Mouse (Mus musculus) CD4-positive naive resting alpha-beta T cell, adult 57 days (primary cell): ENCODE results near the gene Sec1. TPM values are rescaled to one million over a fixed set of nuclear protein-coding genes. Genes with fewer than 3 reads are reported as not detected.

Experiments
- total RNA-seq: library from RNA; stranded (reverse); gene quantifications from one replicate; pipeline ENCODE4 v1.2.4, GENCODE M21; 2023

Gene Sec1
- not detected for total RNA-seq

DNA sequence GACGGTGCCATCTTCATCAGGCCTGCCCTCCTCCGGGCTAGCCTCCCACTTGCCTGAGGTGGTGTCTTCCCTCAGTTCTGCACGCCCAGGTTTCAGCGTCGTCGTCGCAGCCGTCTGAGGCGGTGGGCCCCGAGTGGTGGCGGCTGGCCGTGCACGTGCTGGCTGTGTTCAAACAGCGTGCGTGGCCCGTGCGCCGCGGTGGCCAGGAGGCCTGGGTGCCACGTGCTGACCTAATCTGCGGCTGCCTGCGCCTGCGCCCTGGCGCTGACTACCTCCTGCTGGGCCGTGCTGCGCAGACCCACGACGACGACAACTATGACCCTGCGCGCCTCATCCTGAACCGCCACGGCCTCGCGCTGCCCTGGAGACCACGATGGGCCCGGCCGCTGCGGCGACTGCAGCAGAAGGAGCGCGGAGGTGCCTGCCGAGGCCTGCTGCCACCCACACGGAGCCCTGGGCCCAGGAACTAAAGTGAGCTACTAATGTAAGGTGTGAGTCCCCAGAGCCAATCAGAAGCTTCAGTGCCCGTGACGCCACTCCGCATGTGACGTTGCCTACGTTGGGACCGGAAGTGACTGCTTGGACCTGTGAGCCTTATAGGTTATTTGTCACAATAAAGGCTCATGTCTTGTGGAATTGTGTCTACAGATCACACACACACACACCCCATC, at the start of gene Sec1:
Gene Sec1, minus strand, starts transcription at position 482 of the 671 bp plus-strand sequence.

GRCm38 (mm10) chr7:45725713-45726112, 31.5 kb upstream of the Sec1 start, which contains the start of gene Spaca4:
Spaca4 (minus strand) TSS chr7:45725813.

DNA sequence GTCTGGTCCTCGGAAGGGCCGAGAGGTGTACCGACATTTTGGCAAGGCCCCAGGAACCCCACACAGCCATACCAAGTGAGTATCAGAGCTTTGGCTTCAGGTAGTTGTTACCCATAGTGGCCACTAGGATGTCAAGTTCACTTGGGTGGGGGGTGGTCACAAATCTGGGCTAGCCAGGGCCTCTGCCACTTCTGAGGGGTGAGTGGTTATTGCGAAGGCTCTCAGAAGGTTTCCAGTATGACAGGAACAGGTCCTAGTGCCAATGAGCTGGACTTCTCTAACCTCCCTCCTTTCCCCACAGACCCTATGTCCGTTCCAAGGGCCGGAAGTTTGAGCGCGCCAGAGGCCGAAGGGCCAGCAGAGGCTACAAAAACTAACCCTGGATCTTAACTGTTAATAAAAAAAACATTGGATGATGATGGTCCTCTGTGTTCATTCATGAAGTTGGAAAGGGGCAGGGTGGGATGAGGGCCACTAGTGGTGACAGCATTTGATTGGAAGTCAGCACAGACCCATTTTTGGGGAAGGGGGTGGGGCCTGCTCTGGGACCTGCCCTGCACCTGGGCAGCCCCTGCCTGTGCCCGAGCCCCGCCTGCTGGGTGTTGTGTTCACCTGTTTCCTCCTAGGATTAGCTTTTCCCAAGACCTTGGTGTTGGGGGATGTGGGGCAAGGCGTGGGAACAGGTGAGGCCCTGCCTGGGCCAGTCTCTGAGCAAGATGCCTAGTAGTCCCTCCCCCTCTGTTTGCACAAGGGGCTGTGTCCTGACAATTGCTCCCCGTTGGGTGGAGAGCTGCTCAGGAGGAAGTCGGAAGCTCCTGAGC, 26.4 kb upstream of the Sec1 start, which contains the start of gene Fam83e:
Gene Fam83e, plus strand, starts transcription at position 800 of the 821 bp plus-strand sequence.

GRCm38 (mm10) chr7:45717918-45718297, 23.7 kb upstream of the Sec1 start, which contains the start of gene Sphk2:
Sphk2 (minus strand) TSS chr7:45718002.

GRCm38 (mm10) chr7:45715090-45715708, 21.0 kb upstream of the Sec1 start, which contains the start of gene Rpl18:
Rpl18 (plus strand) TSS chr7:45715457.

DNA sequence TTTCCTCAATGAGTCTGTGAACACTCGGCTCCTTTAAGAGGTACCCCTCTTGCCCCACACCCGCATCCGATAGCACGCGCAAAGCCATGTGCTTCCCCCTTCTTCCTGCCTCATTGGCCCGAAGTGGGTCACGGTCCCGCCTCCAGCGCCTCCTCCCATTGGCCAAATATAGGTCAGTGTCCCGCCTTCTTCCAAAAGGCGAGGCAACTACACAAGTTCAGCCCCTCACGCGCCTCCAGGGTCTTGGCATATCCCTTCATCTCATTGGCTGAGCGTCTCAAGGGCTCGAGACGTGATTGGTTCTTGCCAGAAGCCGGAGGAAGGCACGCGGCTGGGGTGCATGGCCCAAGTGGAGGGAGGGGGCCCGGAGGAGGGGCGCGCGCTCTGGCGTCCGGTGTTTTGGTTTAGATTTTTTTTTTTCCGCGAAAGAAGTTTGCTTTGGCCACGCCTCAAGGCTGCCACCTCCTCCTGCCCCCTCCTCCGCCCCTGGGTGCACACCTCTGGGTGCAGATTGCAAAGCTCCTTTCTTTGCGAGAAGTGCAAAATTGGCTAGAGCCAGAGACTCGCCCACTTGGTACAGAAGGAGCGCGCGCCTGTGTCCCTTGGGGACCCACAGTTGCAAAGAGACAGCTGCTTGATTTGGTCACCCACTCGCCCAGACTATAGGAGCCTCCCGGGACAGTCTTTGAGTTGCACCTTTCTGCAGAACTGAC, 10.7 kb upstream of the Sec1 start, which contains the start of gene Dbp:
Gene Dbp, plus strand, starts transcription at position 359 of the 713 bp plus-strand sequence.

GRCm38 (mm10) chr7:45699523-45700141, 5.4 kb upstream of the Sec1 start, which contains the start of gene Car11:
Car11 (plus strand) TSS chr7:45699843.

GRCm38 (mm10) chr7:45683396-45684050, 10.7 kb downstream of the Sec1 start, which contains the start of gene Ntn5:
Ntn5 (plus strand) TSS chr7:45684022.

GRCm38 (mm10) chr7:45666161-45666560, 28.0 kb downstream of the Sec1 start, which contains the start of gene Fut2:
Fut2 (minus strand) TSS chr7:45666394.

DNA sequence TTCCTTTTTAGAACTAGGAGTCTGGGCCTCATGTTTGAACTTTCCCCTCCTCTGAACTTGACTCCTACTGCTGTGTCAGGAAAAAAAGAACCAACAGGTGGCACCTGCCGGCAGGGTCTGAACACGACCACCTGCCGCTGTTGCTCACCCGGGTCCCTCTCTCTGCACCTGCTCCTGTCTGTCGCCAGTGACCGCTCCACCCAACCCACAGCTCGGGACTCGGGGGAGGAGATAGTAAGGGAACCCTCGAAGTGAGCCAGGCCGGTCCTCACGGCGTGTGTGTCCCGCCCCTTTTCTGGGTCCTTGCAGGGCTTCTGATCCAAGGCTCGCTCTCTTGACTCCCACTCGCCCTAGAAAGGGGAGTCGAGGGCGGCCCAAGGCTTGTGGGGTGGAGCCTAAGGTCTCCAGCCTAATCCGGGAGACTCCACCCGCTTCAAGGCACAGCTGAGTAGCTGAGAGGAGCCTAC, 54.6 kb downstream of the Sec1 start, which contains the start of gene Mamstr:
Gene Mamstr, plus strand, starts transcription at position 417 of the 467 bp plus-strand sequence.

Other genes with a start within 250 kb of the Sec1 start
- gene Ftl1, start 234.5 kb downstream of the Sec1 start, total RNA-seq = 537 TPM
- 74.8 TPM for gene Bax, start 227.5 kb downstream of the Sec1 start, total RNA-seq
- gene Tulp2, start 212.5 kb downstream of the Sec1 start, total RNA-seq = not detected
- gene Gm45808, start 207.6 kb downstream of the Sec1 start, total RNA-seq = not detected
- 1.2 TPM for gene Dhdh, start 205.6 kb downstream of the Sec1 start, total RNA-seq
- 80.1 TPM for gene Nucb1, start 184.0 kb downstream of the Sec1 start, total RNA-seq
- 949 TPM for gene Ppp1r15a, start 168.1 kb downstream of the Sec1 start, total RNA-seq
- gene Plekha4, start 168.1 kb downstream of the Sec1 start, total RNA-seq = 3.9 TPM
- gene Hsd17b14, start 139.5 kb downstream of the Sec1 start, total RNA-seq = 2.9 TPM
- 52.3 TPM for gene Bcat2, start 124.2 kb downstream of the Sec1 start, total RNA-seq
- gene Fgf21, start 78.9 kb downstream of the Sec1 start, total RNA-seq = not detected
- not detected for gene Fut1, start 77.1 kb downstream of the Sec1 start, total RNA-seq
- not detected for gene Izumo1, start 72.6 kb downstream of the Sec1 start, total RNA-seq
- gene Rasip1, start 66.9 kb downstream of the Sec1 start, total RNA-seq = 0.47 TPM
- gene Mamstr, start 54.4 kb downstream of the Sec1 start, total RNA-seq = not detected
- gene Fut2, start 28.0 kb downstream of the Sec1 start, total RNA-seq = not detected
- 0.38 TPM for gene Ntn5, start 10.4 kb downstream of the Sec1 start, total RNA-seq
- gene Car11, start 5.4 kb upstream of the Sec1 start, total RNA-seq = 12.3 TPM
- 41.2 TPM for gene Dbp, start 10.7 kb upstream of the Sec1 start, total RNA-seq
- gene Rpl18, start 21.1 kb upstream of the Sec1 start, total RNA-seq = 2,817 TPM
- gene Sphk2, start 23.6 kb upstream of the Sec1 start, total RNA-seq = 31.0 TPM
- gene Fam83e, start 26.8 kb upstream of the Sec1 start, total RNA-seq = 2.5 TPM
- gene Spaca4, start 31.4 kb upstream of the Sec1 start, total RNA-seq = not detected
- gene Lmtk3, start 89.3 kb upstream of the Sec1 start, total RNA-seq = 0.89 TPM
- 1.9 TPM for gene Sult2b1, start 90.3 kb upstream of the Sec1 start, total RNA-seq
- 127 TPM for gene Cyth2, start 120.2 kb upstream of the Sec1 start, total RNA-seq
- gene Kcnj14, start 130.4 kb upstream of the Sec1 start, total RNA-seq = 1.8 TPM
- gene Grwd1, start 136.5 kb upstream of the Sec1 start, total RNA-seq = 31.7 TPM
- 60.7 TPM for gene Kdelr1, start 178.4 kb upstream of the Sec1 start, total RNA-seq
- 0.41 TPM for gene Grin2d, start 184.0 kb upstream of the Sec1 start, total RNA-seq
- gene Syngr4, start 202.3 kb upstream of the Sec1 start, total RNA-seq = not detected
- gene Tmem143, start 202.5 kb upstream of the Sec1 start, total RNA-seq = 9.2 TPM
- gene Emp3, start 227.0 kb upstream of the Sec1 start, total RNA-seq = 306 TPM
- gene Ccdc114, start 229.7 kb upstream of the Sec1 start, total RNA-seq = 2.9 TPM